ENCODE assay signal across 8 mouse cellular contexts in genomic region chr5:118214418-118215154, GRCm38 (mm10). TPM values are rescaled to one million over a fixed set of nuclear protein-coding genes. Genes with fewer than 3 reads are reported as not detected.
DNase-seq lines count a peak whose midpoint lies in the region; ATAC-seq lines count a peak whose summit lies in the region.

No protein-coding gene starts in this region.

- H3K4me3 ChIP-seq in embryonic facial prominence, embryonic 15.5 days (replicated peaks), result peak overlapping the region; percentile 42
- peak overlapping the region; percentile 57 for H3K4me3 ChIP-seq in heart, embryonic 10.5 days
- peak overlapping the region; percentile 41 for H3K4me3 ChIP-seq in limb, embryonic 13.5 days

- peaks cover 14% of the 10 kb centered on the region for H3K4me1 ChIP-seq in embryonic facial prominence, embryonic 15.5 days
- H3K4me1 ChIP-seq in heart, embryonic 10.5 days, result peaks cover 17% of the 10 kb centered on the region
- peaks cover 17% of the 10 kb centered on the region for H3K4me1 ChIP-seq in limb, embryonic 13.5 days

- 0 out of 2 replicates have a peak overlapping the region, but pooled peaks have one; percentile 14 for H3K27ac ChIP-seq in embryonic facial prominence, embryonic 15.5 days (replicated peaks)
- H3K27ac ChIP-seq in heart, embryonic 10.5 days, result peak overlapping the region; percentile 62
- no peak overlapping the region for H3K27ac ChIP-seq in limb, embryonic 13.5 days

- H3K27me3 ChIP-seq in embryonic facial prominence, embryonic 15.5 days, result no peaks in the 10 kb centered on the region
- H3K27me3 ChIP-seq in heart, embryonic 10.5 days (ENCODE audit: insufficient read depth, poor library complexity, severe bottlenecking), result peaks cover 10% of the 10 kb centered on the region; the same call in 1 of the 2 replicates
- H3K27me3 ChIP-seq in limb, embryonic 13.5 days, result no peaks in the 10 kb centered on the region

- peak; percentile 77 for ATAC-seq in embryonic facial prominence, embryonic 15.5 days (ENCODE audit: insufficient number of reproducible peaks, low FRiP score, low TSS enrichment, low read depth)
- ATAC-seq in limb, embryonic 13.5 days (ENCODE audit: low FRiP score, low read depth), result peak; percentile 79

- WGBS in embryonic facial prominence, embryonic 15.5 days, result 5% methylated on average over 24 of the region's 24 CpGs
- WGBS in heart, embryonic 10.5 days, result 10% methylated on average over 24 of the region's 24 CpGs
- WGBS in limb, embryonic 13.5 days, result 6% methylated on average over 24 of the region's 24 CpGs

- H3K9me3 ChIP-seq in embryonic facial prominence, embryonic 15.5 days (replicated peaks), result no peaks in the 10 kb centered on the region
- no peaks in the 10 kb centered on the region for H3K9me3 ChIP-seq in heart, embryonic 10.5 days
- H3K9me3 ChIP-seq in limb, embryonic 13.5 days, result no peaks in the 10 kb centered on the region

- peak overlapping the region; percentile 73 for H3K4me2 ChIP-seq in embryonic facial prominence, embryonic 15.5 days (replicated peaks)
- H3K4me2 ChIP-seq in limb, embryonic 13.5 days (replicated peaks), result peak overlapping the region; percentile 74

- peak; percentile 22 for DNase-seq in thymus, postnatal 14 days
- DNase-seq in thymus, postnatal 0 days (ENCODE audit: low spot score), result no peak
- peak; percentile 81 for DNase-seq in heart, embryonic 10.5 days (ENCODE audit: low spot score)
- peak; percentile 17 for DNase-seq in kidney, adult 9 months
- DNase-seq in neural tube, embryonic 10.5 days (ENCODE audit: extremely low spot score, low spot score), result peak; percentile 73
- DNase-seq in urinary bladder, adult 2 months (ENCODE audit: low spot score), result peak; percentile 28

- H3K9ac ChIP-seq in embryonic facial prominence, embryonic 15.5 days, result 0 out of 2 replicates have a peak overlapping the region, but pooled peaks have one; percentile 7
- H3K9ac ChIP-seq in limb, embryonic 13.5 days, result peak overlapping the region; percentile 57

- H3K36me3 ChIP-seq in embryonic facial prominence, embryonic 15.5 days, result no peaks in the 10 kb centered on the region
- H3K36me3 ChIP-seq in heart, embryonic 10.5 days, result 0 out of 2 replicates have a peak, but pooled peaks cover 3% of the 10 kb centered on the region
- no peaks in the 10 kb centered on the region for H3K36me3 ChIP-seq in limb, embryonic 13.5 days

RNA-seq across cellular contexts. Expression of gene Rnft2, which starts 30.3 kb away (rescaled TPM):
- 0.51 and 0.58 TPM in 2 replicates for polyA plus RNA-seq in thymus, postnatal 0 days (2015; fragmentation: Nextera tagmentation; extraction: Ambion mirVana)
- polyA plus RNA-seq in embryonic facial prominence, embryonic 15.5 days (2015; fragmentation: Nextera tagmentation; extraction: Ambion mirVana), result 3.5 and 4.3 TPM in 2 replicates
- 2.3 and 3.7 TPM in 2 replicates for polyA plus RNA-seq in heart, embryonic 10.5 days (2016; fragmentation: Nextera tagmentation; extraction: Ambion mirVana)
- polyA plus RNA-seq in limb, embryonic 13.5 days (2015; fragmentation: Nextera tagmentation; extraction: Ambion mirVana), result 4.6 and 5.3 TPM in 2 replicates
- 3.7 and 4.3 TPM in 2 replicates for polyA plus RNA-seq in urinary bladder, adult 2 months (2012; rRNA removed)

RNA-seq across cellular contexts. Expression of gene 2410131K14Rik, which starts 30.4 kb away (rescaled TPM):
- polyA plus RNA-seq in thymus, postnatal 0 days (2015; fragmentation: Nextera tagmentation; extraction: Ambion mirVana), result 4.2 and 4.7 TPM in 2 replicates
- 9.5 and 10.6 TPM in 2 replicates for polyA plus RNA-seq in embryonic facial prominence, embryonic 15.5 days (2015; fragmentation: Nextera tagmentation; extraction: Ambion mirVana)
- polyA plus RNA-seq in heart, embryonic 10.5 days (2016; fragmentation: Nextera tagmentation; extraction: Ambion mirVana), result 7.5 and 9.3 TPM in 2 replicates
- 12.9 TPM in 2 replicates for polyA plus RNA-seq in limb, embryonic 13.5 days (2015; fragmentation: Nextera tagmentation; extraction: Ambion mirVana)
- 9.9 and 10.3 TPM in 2 replicates for polyA plus RNA-seq in urinary bladder, adult 2 months (2012; rRNA removed)

RNA-seq across cellular contexts. Expression of gene Hrk, which starts 50.1 kb away (rescaled TPM):
- 0.08 and 0.10 TPM in 2 replicates for polyA plus RNA-seq in thymus, postnatal 0 days (2015; fragmentation: Nextera tagmentation; extraction: Ambion mirVana)
- 0.36 and 0.63 TPM in 2 replicates for polyA plus RNA-seq in embryonic facial prominence, embryonic 15.5 days (2015; fragmentation: Nextera tagmentation; extraction: Ambion mirVana)
- not detected in 2 replicates for polyA plus RNA-seq in heart, embryonic 10.5 days (2016; fragmentation: Nextera tagmentation; extraction: Ambion mirVana)
- polyA plus RNA-seq in limb, embryonic 13.5 days (2015; fragmentation: Nextera tagmentation; extraction: Ambion mirVana), result 0.10 and 0.17 TPM in 2 replicates
- 0.01 TPM in 2 replicates for polyA plus RNA-seq in urinary bladder, adult 2 months (2012; rRNA removed)

RNA-seq across cellular contexts. Expression of gene Fbxw8, which starts 59.3 kb away (rescaled TPM):
- polyA plus RNA-seq in thymus, postnatal 0 days (2015; fragmentation: Nextera tagmentation; extraction: Ambion mirVana), result 8.1 TPM in 2 replicates
- 27.7 and 28.1 TPM in 2 replicates for polyA plus RNA-seq in embryonic facial prominence, embryonic 15.5 days (2015; fragmentation: Nextera tagmentation; extraction: Ambion mirVana)
- 29.4 and 31.2 TPM in 2 replicates for polyA plus RNA-seq in heart, embryonic 10.5 days (2016; fragmentation: Nextera tagmentation; extraction: Ambion mirVana)
- polyA plus RNA-seq in limb, embryonic 13.5 days (2015; fragmentation: Nextera tagmentation; extraction: Ambion mirVana), result 29.0 and 30.1 TPM in 2 replicates
- polyA plus RNA-seq in urinary bladder, adult 2 months (2012; rRNA removed), result 30.9 and 32.3 TPM in 2 replicates
